Mouse (Mus musculus): ENCODE measurements at regions not wholly inside any gene's neighbourhood (a gene's known extent, or its start where the extent isn't known, plus 50 kb on each side); places are given as distances from the start of the nearest gene placed in this dataset. TPM values are rescaled to one million over a fixed set of nuclear protein-coding genes. Genes with fewer than 3 reads are reported as not detected.

DNA sequence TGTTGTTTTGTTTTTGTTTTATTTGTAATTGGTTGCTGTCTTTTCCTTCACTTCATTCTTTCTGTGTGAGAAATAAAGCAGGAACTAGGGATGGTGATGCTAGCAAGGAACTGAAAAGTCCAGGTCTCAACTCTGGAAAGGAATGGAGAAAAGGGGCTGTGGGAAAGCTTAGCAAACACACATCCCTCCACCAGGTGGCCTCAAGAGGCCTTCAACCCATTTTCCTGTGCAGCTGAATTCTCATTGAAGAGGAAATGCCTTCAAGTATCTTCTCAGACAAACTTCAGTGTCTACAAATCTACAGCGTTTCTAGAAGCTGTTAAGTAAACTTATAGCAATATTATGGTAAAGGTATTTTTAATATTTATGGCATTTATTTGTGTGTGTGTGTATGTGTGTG, 487.4 kb upstream of the Ddx18 start:
- 72% methylated on average over 1 of the region's 1 CpGs for WGBS
- H3K4me2 ChIP-seq (replicated peaks): no peak overlapping the region
- H3K27ac ChIP-seq (replicated peaks): no peak overlapping the region
- no peak overlapping the region for H3K4me3 ChIP-seq
- H3K36me3 ChIP-seq: no peaks in the 10 kb centered on the region
- no peaks in the 10 kb centered on the region for H3K27me3 ChIP-seq
- H3K9me3 ChIP-seq: no peaks in the 10 kb centered on the region
- ATAC-seq (ENCODE audit: low FRiP score, low read depth): no peak
- no peaks in the 10 kb centered on the region for H3K4me1 ChIP-seq
- no peak overlapping the region for H3K9ac ChIP-seq (replicated peaks)

DNA sequence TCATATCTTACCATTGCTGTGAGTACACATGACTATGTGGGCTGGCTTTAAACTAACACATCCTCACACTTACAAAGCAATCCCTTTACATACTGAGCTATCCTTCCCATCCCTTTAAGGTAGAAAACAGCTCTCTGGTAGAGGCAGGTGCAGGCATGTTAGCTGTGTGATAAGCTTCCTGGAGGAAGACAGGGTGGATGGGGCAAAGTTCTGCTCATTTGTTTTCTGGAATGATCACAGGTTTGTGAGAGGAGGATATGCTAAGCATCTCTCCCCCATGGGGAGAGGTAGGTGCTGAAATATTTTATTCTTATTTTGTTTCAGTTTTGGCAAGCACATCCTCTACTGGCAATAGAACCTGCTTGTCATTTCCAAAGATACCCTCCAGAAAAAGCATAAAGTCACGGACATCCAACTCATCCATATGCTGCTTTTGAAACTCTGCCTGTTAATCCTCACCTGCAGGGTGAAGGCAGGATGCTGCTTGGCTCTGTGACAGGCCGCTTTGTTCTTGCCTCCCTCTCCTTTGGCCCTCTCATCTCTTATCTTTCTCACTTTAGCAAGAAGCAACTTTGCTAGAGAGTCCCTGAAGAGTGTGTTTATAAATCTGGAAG, 480.4 kb upstream of the Ddx18 start:
- no peaks in the 10 kb centered on the region for H3K4me1 ChIP-seq
- no peaks in the 10 kb centered on the region for H3K9me3 ChIP-seq
- no peak overlapping the region for H3K9ac ChIP-seq (replicated peaks)
- ATAC-seq (ENCODE audit: low FRiP score, low read depth): no peak
- H3K27ac ChIP-seq (replicated peaks): no peak overlapping the region
- H3K4me3 ChIP-seq: no peak overlapping the region
- 75% methylated on average over 2 of the region's 2 CpGs for WGBS
- no peaks in the 10 kb centered on the region for H3K27me3 ChIP-seq
- no peak overlapping the region for H3K4me2 ChIP-seq (replicated peaks)
- no peaks in the 10 kb centered on the region for H3K36me3 ChIP-seq

DNA sequence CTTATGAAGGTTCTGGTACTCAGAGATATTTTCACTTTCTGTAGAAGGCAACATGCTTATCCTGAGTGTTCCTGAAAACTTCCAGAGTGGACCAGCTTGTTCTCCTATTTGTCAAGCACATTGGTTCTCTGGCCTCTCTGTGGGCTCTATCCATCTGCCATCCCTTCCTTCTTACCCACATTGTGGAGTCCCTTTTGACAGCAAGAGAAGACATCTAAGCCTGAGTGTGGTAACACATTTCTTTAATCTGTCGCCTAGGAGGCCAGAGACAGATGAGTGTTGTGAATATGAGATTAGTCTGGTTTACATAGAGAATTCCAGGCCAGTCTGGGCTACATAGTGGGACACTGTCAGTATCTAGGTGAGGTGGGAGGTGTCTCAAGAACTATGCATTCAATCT, 476.1 kb upstream of the Ddx18 start:
- H3K4me1 ChIP-seq: no peaks in the 10 kb centered on the region
- no peaks in the 10 kb centered on the region for H3K9me3 ChIP-seq
- WGBS: 72% methylated on average over 1 of the region's 1 CpGs
- ATAC-seq (ENCODE audit: low FRiP score, low read depth): no peak
- no peak overlapping the region for H3K4me3 ChIP-seq
- no peak overlapping the region for H3K27ac ChIP-seq (replicated peaks)
- no peak overlapping the region for H3K4me2 ChIP-seq (replicated peaks)
- no peak overlapping the region for H3K9ac ChIP-seq (replicated peaks)
- no peaks in the 10 kb centered on the region for H3K27me3 ChIP-seq
- H3K36me3 ChIP-seq: no peaks in the 10 kb centered on the region

DNA sequence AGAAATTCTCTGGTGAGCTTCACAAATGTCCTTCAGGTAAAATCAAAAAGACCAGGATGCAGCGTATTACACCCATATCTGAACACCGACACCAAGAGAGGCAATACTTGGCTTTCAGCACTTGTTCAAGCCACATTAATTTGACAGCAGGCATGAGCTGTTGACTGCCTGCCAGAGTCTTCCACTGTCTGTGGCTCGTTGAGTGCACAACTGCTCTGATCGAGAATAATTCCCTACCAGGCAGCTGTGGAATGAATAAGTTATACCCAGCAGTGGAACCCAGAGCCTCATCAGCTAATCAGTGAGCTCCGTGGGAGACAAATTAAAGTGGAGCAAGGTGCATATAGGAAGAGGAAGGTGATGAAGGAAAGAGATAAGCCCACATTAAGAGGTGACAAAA, 475.3 kb upstream of the Ddx18 start:
- Histone ChIP-seq H3K27ac (replicated peaks) (no peak overlapping the region), H3K27me3 (no peaks in the 10 kb centered on the region), H3K4me3 (no peak overlapping the region), H3K9me3 (no peaks in the 10 kb centered on the region), H3K9ac (replicated peaks) (no peak overlapping the region), H3K4me1 (no peaks in the 10 kb centered on the region), H3K4me2 (replicated peaks) (no peak overlapping the region), H3K36me3 (no peaks in the 10 kb centered on the region)
- 87% methylated on average over 5 of the region's 5 CpGs for WGBS
- ATAC-seq (ENCODE audit: low FRiP score, low read depth): no peak

DNA sequence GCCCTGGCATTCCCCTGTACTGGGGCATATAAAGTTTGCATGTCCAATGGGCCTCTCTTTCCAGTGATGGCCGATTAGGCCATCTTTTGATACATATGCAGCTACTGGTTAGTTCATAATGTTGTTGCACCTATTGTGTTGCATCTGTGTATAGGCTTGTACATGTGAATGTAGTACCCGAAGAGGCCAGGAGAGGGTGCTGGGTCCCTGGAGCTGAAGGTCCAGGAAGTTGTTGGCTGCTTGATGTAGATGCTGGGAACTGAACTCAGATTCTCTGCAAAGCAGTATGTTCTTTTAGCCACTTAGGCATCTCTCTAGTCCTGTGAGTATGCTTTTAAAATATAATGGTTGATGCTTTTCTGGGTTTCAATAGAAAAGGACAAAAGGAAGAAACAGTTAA, 440.0 kb upstream of the Ddx18 start:
- no peak overlapping the region for H3K9ac ChIP-seq (replicated peaks)

DNA sequence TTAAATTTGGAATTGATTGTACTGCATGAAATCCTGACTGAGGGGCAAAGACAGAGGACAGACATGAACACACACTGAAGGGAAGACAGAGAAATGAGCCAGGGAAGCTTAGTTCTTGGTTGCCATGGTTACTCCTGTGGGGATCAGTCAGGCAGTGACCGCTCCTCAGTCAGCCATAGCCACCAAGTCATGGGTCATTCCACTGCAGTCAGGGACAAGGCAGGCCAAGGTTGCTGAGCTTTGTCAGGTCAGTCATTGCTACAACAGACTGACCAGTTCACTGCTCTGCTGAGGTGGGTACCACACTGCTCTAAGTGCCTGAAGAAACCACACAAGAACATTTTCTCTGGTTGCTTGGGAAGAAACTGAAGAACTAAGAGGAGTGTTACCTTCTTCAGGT, 428.7 kb upstream of the Ddx18 start:
- peak; percentile 73 for ATAC-seq (ENCODE audit: low FRiP score, low read depth)

More for the DNA sequence above, 440.0 kb upstream of the Ddx18 start:
- no peak for ATAC-seq (ENCODE audit: low FRiP score, low read depth)
- H3K9me3 ChIP-seq: no peaks in the 10 kb centered on the region
- H3K27me3 ChIP-seq: no peaks in the 10 kb centered on the region
- no peaks in the 10 kb centered on the region for H3K36me3 ChIP-seq
- H3K27ac ChIP-seq (replicated peaks): no peak overlapping the region
- H3K4me2 ChIP-seq (replicated peaks): no peak overlapping the region
- no peaks in the 10 kb centered on the region for H3K4me1 ChIP-seq
- H3K4me3 ChIP-seq: no peak overlapping the region
- 77% methylated on average over 2 of the region's 2 CpGs for WGBS

DNA sequence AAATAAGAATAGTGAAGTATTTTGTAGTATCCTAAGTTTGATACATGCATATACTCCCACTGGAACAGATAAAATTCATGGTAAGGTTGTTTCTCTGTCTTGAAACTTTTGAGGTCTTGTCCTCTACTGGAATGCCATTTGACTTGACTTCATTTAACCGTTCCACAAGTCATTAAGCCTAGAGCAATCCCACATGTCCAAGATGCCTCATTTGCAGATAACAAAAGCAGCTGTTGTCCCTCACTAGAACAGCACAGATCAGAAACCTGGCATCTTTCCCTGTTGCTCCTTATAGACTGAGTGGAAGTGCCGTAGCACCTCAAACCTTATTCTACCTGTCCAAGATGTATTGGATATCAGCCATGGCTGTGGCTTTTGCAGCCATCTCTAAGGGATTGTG, 422.9 kb upstream of the Ddx18 start:
- H3K4me2 ChIP-seq (replicated peaks): no peak overlapping the region
- WGBS: 85% methylated on average over 2 of the region's 2 CpGs
- H3K36me3 ChIP-seq: no peaks in the 10 kb centered on the region
- ATAC-seq (ENCODE audit: low FRiP score, low read depth): no peak
- no peak overlapping the region for H3K9ac ChIP-seq (replicated peaks)
- H3K4me3 ChIP-seq: no peak overlapping the region
- H3K9me3 ChIP-seq: no peaks in the 10 kb centered on the region
- H3K27me3 ChIP-seq: no peaks in the 10 kb centered on the region
- no peaks in the 10 kb centered on the region for H3K4me1 ChIP-seq
- no peak overlapping the region for H3K27ac ChIP-seq (replicated peaks)

More for the DNA sequence above, 428.7 kb upstream of the Ddx18 start:
- H3K4me2 ChIP-seq (replicated peaks): no peak overlapping the region
- H3K4me3 ChIP-seq: no peak overlapping the region
- WGBS: 42% methylated on average over 1 of the region's 1 CpGs
- no peaks in the 10 kb centered on the region for H3K36me3 ChIP-seq
- H3K9me3 ChIP-seq: no peaks in the 10 kb centered on the region
- no peak overlapping the region for H3K9ac ChIP-seq (replicated peaks)
- no peak overlapping the region for H3K27ac ChIP-seq (replicated peaks)
- no peaks in the 10 kb centered on the region for H3K27me3 ChIP-seq
- H3K4me1 ChIP-seq: no peaks in the 10 kb centered on the region

DNA sequence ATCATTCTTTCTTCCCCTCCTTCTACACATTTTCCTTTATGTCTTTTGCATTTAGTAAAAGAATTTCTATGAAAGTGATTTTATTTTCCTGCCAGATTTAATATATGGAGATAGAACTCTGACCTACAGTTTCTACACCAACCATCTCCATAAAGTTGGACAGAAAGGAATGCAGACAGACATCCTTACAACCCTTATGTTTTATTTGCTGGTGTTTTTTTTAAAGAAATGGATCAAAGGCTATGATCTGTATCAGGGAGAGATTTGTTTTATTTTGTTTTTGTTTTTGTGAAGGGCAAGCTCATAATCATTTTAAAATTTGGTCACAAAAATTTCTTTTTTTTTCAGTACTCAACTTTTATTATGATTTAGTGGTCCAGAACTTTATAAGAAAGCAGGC, 391.2 kb upstream of the Ddx18 start:
- Histone ChIP-seq H3K4me3 (no peak overlapping the region), H3K27ac (replicated peaks) (no peak overlapping the region), H3K36me3 (no peaks in the 10 kb centered on the region), H3K9ac (replicated peaks) (no peak overlapping the region), H3K27me3 (no peaks in the 10 kb centered on the region), H3K9me3 (no peaks in the 10 kb centered on the region), H3K4me2 (replicated peaks) (no peak overlapping the region), H3K4me1 (no peaks in the 10 kb centered on the region)
- ATAC-seq (ENCODE audit: low FRiP score, low read depth): no peak

DNA sequence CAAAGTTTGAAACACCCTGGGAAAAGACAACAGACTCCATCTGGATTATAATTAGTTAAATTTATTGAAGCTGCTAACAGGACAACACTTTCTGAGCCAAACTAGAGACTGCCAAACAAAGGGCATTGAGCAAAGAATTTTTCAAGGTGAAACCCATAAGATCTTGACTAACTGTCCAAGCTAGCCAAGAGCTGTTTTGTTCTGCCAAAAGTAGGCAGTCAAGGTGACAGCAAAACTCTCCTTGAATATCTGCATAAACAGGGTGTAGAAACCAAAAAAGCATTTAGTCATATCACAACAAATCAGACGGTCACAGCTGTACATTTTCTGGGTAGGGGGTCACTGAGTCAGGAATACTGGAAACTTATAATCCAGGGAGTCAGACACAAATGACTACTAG, 368.1 kb upstream of the Ddx18 start:
- H3K27ac ChIP-seq (replicated peaks): no peak overlapping the region
- 91% methylated on average over 1 of the region's 1 CpGs for WGBS
- H3K9ac ChIP-seq (replicated peaks): no peak overlapping the region
- no peaks in the 10 kb centered on the region for H3K27me3 ChIP-seq
- H3K4me2 ChIP-seq (replicated peaks): no peak overlapping the region
- H3K4me3 ChIP-seq: no peak overlapping the region
- ATAC-seq (ENCODE audit: low FRiP score, low read depth): no peak
- H3K36me3 ChIP-seq: no peaks in the 10 kb centered on the region
- H3K9me3 ChIP-seq: no peaks in the 10 kb centered on the region
- no peaks in the 10 kb centered on the region for H3K4me1 ChIP-seq

Small RNA genes in the stretch of these regions (microRNA-seq; reads per million reads assigned to microRNA genes)
- not detected for gene Gm26472

Measured in midbrain, embryonic 12.5 days (tissue).